Mouse (Mus musculus) activated CD4-positive, CD25-positive, alpha-beta regulatory T cell, adult 4 months (primary cell): Measurements from ENCODE around the gene Dab2. TPM values are rescaled to one million over a fixed set of nuclear protein-coding genes. Genes with fewer than 3 reads are reported as not detected.

Source experiments
- ATAC-seq: one replicate; pipeline ENCODE4 v1.8.0; 2017
- polyA plus RNA-seq, 2 experiments: library from polyadenylated mRNA; unstranded; fragments of 100-300 nt; shearing (Covaris generic); gene quantifications; one replicate each; pipeline ENCODE4 v1.2.1; 2017

Gene Dab2
- polyA plus RNA-seq, 2 experiments from 2014 or later: 0.12 TPM; not detected in 1

- no peak for ATAC-seq
These were observed 184.0 kb downstream of the Dab2 start for GRCm38 (mm10) chr15:6483561-6483960.

Other genes with a start within 250 kb of the Dab2 start
- not detected for gene C9, start 145.5 kb downstream of the Dab2 start, polyA plus RNA-seq
- 100 to 1,000 TPM; 556 to 650 TPM for gene Fyb, start 223.1 kb downstream of the Dab2 start, polyA plus RNA-seq